Mouse (Mus musculus) granulocyte monocyte progenitor cell, adult 5-6 weeks (primary cell): ENCODE data around the gene Cdkl4. TPM values are rescaled to one million over a fixed set of nuclear protein-coding genes. Genes with fewer than 3 reads are reported as not detected.
"Not testable (repeated sequence)": the region's sequence is repeated elsewhere in the genome, so short reads cannot be mapped to it uniquely, and the experiment has no call there.

Experiments used
- ATAC-seq: replicated peaks from 2 replicates; pipeline ENCODE4 v1.8.0; 2016; ENCODE audit warnings: mild to moderate bottlenecking, moderate TSS enrichment, inconsistent platforms; ENCODE audit not compliant: poor library complexity, severe bottlenecking
- total RNA-seq, 2 experiments: library from RNA; stranded (forward) in 1 of 2; stranded (reverse) in 1 of 2; fragments of 200-712, 200-1000 nt in 1 of 2; fragments of >200 nt in 1 of 2; fragmentation: Nextera tagmentation in 1 of 2; gene quantifications; 2 replicates each; pipeline ENCODE4 v1.2.3; 2014 to 2017

Gene Cdkl4
- 1.1 TPM in 1 of 2 replicates, not detected in the other for total RNA-seq (2014; fragmentation: Nextera tagmentation)
- 0.67 TPM in 1 of 2 replicates, not detected in the other for total RNA-seq (2017)

DNA sequence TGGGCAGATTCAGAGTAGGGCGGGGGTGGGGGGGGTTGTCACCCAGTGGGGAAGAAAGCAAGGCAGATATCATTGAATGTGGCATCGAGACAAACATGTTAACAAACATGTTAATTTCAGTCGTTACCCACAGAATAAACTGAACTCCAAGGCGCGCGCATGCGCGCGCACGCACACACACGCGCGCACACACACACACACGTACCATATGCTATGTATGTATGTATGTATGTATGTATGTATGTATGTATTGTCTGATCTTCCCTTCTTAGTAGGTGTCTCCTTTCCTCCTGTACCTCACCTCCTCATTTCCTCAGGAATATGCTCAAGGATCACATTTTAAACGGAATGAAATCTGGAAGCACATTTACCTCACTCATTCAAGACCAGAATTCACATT, at the start of gene Cdkl4:
Cdkl4 (minus strand) TSS at position 175 of the 400 bp plus-strand sequence.
- no peak for ATAC-seq

DNA sequence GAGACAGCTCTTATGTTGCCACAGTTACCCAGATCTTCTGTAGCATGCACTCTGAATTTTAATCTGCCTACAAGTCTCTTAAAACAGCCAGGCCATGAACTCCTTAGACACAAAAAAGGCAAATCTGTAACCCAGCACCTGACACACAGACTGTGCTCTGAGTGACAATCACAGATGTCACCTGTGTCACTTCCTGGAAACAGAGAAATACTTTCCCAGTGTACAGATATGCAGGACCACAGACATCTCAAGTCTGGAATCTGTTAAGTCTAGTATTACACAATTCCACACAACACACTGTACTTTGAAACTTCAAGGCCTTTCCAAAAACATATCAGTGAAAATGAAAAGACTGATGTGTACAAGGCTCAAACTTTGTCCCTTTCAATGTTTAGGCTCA, 47.4 kb upstream of the Cdkl4 start:
- ATAC-seq = 0 out of 2 replicates have a peak, but pooled peaks have one; percentile 12

- no peak for ATAC-seq
These were observed 44.1 kb upstream of the Cdkl4 start for GRCm38 (mm10) chr17:80621691-80622090.

GRCm38 (mm10) chr17:80620786-80621423, 43.3 kb upstream of the Cdkl4 start:
- peak; percentile 92 for ATAC-seq

- no peak for ATAC-seq
These were observed 41.9 kb upstream of the Cdkl4 start for GRCm38 (mm10) chr17:80619556-80619955.

DNA sequence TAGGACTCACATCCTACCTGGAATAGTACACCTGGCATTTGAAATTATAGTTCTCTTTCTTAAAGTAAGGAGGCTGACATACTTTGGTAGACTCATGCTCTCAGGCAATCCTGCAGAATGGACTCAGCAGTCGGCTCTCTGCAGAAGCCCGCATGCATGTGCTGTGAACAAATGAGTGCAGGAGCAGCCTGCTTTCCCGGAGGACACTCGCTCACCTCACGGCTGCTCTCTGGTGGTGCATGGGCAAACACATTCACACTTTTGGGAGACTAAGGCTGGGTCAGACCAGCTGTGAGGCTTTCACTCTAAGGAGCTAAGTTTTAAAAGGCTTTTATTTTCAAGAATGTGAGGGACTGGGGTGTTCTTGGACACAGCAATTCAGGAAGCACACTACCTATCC, 41.3 kb upstream of the Cdkl4 start:
- ATAC-seq = no peak

DNA sequence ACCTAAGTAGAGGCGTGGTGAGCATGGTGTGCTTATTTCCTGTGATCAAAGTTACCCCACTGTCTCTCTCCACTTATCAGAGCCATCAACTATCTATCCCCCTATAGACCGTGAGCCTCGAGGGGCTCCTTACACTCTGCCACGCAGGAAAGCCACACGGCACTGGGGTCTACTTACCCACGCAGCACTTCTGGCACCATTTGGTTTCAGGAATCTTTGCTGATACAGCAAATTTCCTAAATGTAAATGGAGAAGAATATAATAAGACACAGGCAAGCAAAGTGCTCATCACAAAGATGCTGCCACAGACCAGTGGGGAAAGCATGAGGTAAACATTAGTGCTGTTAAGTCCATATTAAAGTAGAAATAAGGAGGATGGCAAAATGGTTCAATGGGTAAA, 26.2 kb upstream of the Cdkl4 start:
- no peak for ATAC-seq

DNA sequence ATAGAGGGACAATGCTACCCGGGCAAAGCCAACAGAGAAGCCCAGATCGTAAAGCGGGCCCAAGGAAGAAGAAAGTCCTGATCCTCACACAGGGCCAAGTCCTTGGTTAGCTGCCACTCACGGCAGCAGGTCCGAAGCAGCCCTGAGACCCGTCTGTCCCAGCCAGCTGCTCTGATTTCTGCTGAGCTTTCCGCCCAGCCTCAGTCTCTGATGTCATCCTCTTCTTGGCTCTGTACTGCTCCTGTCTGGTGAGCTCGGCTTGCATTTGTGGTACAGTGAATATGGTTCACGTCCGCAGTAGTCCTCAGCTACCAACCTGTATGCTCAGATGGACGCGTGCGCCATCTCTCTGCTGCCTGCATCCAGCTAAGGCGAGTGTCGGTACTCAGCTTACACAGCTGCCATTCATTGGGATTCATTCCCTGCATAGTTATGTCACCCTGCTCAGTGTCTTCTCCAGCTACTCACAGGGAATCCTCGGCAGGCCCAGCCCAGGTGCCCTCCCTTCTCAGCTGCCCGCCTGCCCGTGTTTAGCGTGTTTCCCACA, 25.5 kb upstream of the Cdkl4 start:
- ATAC-seq = no peak

DNA sequence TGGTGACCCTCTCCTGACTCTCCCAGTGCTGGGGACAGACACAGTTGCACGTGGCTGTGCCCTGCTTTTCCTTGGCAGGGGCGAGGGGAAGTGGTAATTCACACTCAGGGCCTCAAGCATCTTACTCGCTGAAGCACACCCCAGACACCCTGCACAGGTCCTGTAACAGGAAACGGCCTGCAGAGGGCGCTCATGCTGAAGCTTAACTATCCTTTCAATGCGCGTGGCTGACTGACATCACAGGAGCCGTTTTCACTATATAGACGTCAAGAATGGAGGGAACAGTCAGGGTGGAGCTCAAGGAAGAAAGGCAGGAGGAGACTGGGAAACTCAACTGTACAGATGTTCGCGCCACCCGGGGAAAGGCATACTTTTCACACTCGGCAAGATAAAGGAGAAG, 23.8 kb upstream of the Cdkl4 start:
- ATAC-seq = peak; percentile 61

DNA sequence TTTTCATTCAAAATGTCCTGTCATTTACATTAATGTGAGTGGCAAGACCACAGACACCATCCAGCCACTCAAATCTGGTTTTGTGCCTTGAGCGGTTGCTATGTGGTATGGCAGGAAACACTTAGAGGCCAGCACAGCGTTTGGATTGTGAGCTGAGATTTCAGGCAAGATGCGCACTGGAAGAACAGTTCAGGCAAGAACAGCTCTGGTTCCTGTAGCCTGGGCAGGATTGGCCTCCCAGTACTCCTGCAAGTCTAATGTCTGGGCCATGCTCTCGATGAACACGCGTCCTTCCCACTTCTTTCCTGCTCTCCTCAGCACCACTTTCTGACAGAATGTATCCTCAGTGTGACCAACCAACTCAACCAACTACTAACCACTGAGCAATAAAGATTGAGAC, 5.4 kb upstream of the Cdkl4 start:
- ATAC-seq = no peak

GRCm38 (mm10) chr17:80579901-80580300, 2.3 kb upstream of the Cdkl4 start:
- no peak for ATAC-seq

- ATAC-seq = no peak
These were observed 1.5 kb upstream of the Cdkl4 start for GRCm38 (mm10) chr17:80579089-80579488.

- ATAC-seq = no peak
These were observed 428 bp upstream of the Cdkl4 start for GRCm38 (mm10) chr17:80578041-80578440.

GRCm38 (mm10) chr17:80577214-80577613, 399 bp downstream of the Cdkl4 start:
- peak; percentile 96 for ATAC-seq

DNA sequence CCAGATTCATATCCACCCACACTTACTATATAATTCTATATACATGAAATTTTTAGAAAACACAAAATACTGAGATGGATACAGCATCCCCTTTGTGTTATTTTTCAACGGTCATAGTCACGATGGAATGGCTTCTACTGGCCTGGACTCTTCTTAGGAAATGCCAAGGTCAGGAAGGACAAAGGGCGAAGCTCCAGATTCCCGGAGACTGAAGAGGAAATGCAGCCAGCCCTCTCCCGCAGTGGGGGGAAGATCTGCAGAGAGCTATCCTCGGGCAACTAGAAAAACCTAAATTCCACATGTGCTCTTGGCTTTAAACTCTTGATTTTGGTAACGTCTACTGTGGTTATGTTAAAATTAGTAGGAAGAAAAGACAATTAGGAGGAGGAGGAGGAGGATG, 2.6 kb downstream of the Cdkl4 start:
- no peak for ATAC-seq

DNA sequence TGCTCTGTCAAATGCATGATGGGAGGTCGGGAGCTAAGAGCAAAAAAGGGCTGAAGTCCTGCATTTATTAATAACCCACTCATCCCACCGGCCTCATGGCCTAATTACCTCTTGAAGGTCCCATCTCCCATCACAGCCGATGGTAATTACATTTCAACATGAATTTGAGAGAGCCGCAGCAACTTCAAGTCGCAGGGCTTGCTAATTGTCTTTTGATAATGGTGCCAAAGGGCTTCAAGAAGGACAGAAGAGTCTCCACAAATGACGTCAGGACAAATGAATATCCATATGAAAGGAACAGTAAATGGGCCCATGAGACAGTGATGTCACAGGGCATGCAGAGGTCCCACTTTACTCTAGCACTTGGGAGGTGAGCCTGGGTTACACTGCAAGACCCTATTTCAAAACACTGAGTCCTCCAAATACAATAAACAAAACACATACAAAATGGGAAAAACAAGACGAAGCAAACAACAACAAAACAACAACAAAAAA, 3.1 kb downstream of the Cdkl4 start:
- no peak for ATAC-seq

- no peak for ATAC-seq
These were observed 5.3 kb downstream of the Cdkl4 start for GRCm38 (mm10) chr17:80572187-80572935.

DNA sequence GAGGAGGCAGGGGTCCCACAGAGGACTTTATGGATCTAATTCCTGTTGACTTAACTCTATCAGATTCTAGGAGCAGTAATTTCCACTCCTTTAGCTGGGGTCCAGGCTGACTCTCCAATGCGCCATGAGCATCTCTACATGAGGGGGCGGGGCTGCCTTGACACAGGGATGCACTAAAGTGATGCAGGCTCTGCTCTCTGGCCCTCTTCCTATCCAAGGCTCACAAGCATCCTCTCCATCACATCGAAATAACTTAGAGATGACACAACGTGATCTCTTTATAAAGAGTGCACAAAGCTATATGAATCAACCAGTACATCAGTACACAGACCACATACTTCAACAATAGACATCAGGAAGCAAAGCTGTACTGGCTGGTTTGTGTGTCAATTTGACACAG, 6.2 kb downstream of the Cdkl4 start:
- ATAC-seq = no peak

- not testable (repeated sequence) for ATAC-seq
These were observed 7.9 kb downstream of the Cdkl4 start for GRCm38 (mm10) chr17:80569718-80570117.

DNA sequence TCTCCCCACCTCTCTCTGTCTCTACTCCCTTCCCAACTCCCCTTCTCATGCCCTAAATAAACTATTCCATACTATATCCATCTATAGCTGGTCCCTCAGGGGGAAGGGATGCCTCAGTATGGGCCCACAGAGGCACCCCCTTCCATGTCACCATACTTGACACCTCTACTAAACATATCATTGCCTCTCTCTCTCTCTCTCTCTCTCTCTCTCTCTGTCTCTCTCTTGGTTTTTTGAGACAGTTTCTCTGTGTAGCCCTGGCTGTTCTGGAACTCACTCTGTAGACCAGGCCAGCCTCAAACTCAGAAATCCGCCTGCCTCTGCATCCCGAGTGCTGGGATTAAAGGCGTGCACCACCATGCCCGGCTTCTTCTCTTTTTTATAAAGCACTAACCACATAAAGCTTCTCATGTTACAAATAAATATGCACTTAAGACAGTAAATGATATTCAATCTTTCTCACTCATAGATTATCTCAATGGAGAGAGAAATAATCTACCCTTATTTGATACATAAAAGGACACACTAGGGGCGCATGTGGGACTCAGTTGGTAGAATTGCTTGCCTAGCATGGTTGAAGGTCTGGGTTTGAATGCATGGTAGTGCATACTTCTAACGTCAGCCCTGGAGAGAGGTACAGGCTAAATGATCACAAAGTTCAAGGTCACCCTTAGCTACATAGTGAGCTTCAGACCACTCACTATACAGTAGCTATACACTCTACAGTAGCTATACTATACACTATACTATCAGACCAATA, 8.6 kb downstream of the Cdkl4 start:
- no peak for ATAC-seq

GRCm38 (mm10) chr17:80568441-80568840, 9.2 kb downstream of the Cdkl4 start:
- ATAC-seq = no peak
